Mouse (Mus musculus) heart, postnatal 36 days (tissue): ENCODE measurements at regions not wholly inside any gene's neighbourhood (a gene's known extent, or its start where the extent isn't known, plus 50 kb on each side); places are given as distances from the start of the nearest gene placed in this dataset.

Experiments
- DNase-seq, 2 experiments: peaks; one replicate each; pipeline ENCODE4 v3.0.0; 2021 to 2022
- intact Hi-C: fragments of 180-260 bp; cut with DNase I; formaldehyde crosslinking; loops from one replicate; pipeline ENCODE4 v1.15.1; 2025

GRCm38 (mm10) chr6:24272821-24273220, 104.9 kb upstream of the Slc13a1 start:
- no peak for DNase-seq
- intact Hi-C loops, result no loop called here

DNA sequence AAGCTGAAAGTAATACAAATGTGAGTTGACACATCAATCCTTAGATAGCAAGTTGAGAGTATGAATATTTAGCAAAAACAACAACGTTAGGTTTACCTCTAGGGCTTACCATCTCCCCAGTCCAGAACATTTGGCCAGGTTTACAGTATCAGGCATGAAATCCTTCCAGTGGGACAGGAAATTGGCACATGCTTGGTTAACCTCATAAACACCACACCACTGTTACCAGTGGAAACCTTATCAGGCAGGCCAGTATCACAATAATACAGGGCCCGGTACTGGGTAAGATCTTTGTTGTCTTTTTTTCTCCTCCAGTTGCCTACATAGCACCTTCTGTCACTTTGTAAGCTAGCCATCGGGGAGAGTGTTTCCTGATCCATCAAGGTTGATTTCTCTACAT, 101.7 kb upstream of the Slc13a1 start:
- no peak for DNase-seq
- intact Hi-C loops, result no loop called here

DNA sequence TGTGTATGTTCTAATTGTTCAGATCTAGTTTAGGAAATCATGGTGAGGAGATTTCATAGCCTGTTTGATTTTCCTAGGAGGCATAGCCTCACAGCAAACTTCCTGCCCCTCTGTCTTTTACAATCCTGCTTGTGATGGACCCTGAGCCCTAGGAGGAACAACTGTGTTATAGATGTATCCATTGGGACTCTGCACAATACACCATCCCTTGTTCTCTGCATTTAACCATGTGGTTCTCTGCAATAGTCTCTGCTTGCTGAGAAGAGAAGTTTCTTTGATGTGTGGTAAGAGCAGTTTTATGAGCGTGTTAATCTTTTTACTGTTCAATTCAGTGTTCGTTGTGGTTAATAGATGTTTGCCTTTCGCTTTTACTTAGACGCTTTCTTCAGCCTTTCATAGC, 95.9 kb upstream of the Slc13a1 start:
- DNase-seq, result no peak

GRCm38 (mm10) chr6:24262578-24262977, 94.7 kb upstream of the Slc13a1 start:
- intact Hi-C loops, result no loop called here
- DNase-seq, result no peak

More for the DNA sequence above, 95.9 kb upstream of the Slc13a1 start:
- intact Hi-C loops, result no loop called here

DNA sequence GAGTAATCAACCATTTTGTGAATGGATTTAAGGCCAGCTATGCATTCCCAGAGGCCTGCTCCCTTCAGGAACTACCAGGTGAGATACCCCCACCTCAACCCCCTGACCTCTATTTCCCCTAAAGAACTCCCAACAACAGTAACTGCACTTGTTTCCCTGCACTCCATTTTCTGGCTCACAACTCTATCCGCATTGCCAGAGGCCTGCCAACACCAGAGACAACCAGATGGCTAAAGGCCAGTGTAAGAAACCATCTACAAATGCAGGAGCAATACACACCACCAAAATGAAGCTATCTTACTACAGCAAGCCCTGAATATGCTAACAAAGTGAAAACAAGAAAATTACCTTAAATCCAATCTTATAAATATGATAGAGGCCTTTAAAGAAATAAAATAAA, 77.7 kb upstream of the Slc13a1 start:
- intact Hi-C loops, result no loop called here

GRCm38 (mm10) chr6:24238541-24238940, 70.6 kb upstream of the Slc13a1 start:
- no peak for DNase-seq
- intact Hi-C loops, result no loop called here

More for the DNA sequence above, 77.7 kb upstream of the Slc13a1 start:
- DNase-seq, result no peak

DNA sequence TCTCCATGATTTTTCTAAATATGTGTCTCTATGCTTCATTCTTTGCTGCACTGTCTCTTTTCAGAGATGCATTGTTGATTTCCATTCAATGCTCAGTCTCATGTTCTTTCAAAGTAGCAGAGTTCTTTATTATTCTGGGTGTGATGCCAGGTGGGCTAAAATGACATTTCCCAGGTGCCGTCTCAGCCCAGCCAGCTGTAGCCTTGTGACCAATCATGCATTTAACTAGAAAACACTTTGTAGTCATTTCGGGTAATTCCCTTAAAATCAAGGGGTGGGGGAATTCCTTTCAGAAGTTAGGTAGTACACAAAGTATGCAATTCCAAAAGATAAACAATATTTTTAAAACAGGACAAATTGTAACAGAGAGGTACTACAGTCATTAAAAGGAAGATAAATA, 70.2 kb upstream of the Slc13a1 start:
- intact Hi-C loops, result no loop called here
- no peak for DNase-seq

DNA sequence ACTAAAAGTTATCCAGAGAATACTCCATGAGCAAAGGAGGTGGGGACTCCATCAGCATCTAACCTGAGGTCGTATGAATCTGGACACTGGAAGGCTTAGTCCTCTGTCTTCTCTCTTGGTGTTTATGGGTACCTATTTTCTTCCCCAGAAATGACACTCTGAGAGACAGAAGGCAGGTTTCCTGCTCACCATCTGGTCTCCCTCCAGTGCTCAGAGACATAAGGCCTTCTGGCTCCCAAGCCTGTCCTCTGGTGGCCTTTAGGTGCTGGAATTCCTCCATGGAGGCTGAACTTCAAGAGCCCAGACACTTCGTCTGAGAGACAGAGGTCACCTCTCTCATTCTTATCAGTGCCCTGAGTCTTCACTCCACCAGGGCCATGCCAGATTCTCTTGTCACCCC, 65.7 kb upstream of the Slc13a1 start:
- DNase-seq, result no peak
- intact Hi-C loops, result no loop called here

- intact Hi-C loops, result no loop called here
- no peak for DNase-seq
Measured at GRCm38 (mm10) chr6:24220589-24220988, 52.7 kb upstream of the Slc13a1 start.

DNA sequence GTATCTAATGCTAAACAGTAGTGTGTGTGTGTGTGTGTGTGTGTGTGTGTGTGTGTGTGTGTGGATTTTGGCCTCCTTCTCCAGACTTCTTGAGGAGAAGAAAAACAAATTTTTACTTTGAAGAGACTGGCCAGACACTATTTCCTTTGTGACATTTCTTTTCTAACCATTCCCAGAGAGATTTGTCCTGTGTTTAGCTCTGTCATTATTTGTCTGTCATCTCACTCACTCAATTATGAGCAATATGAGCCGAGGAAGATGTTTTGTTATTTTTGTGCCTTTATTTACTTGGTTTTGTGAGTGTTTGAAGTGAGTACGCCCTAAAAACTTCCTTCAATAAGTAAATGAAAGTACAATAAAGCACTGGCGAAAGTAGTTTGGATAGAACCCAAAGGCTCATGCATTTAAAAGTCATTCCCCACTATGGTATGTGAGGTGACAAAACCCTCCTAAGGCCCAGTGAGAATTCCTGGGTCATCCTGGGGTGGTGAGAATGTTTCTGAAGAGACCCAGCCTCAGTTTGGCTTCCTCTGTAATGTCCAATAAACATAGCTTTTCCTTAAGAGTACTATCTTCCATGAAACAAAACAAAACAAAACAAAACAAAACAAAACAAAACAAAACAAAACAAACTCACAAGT, 52.1 kb upstream of the Slc13a1 start:
- no peak for DNase-seq
- intact Hi-C loops, result no loop called here
